Mouse (Mus musculus): ENCODE measurements around the gene Hsp90aa1.
"Not testable (repeated sequence)": the region's sequence is repeated elsewhere in the genome, so short reads cannot be mapped to it uniquely, and the experiment has no call there.

Gene Hsp90aa1

GRCm38 (mm10) chr12:110699171-110699547 lies 3.4 kb downstream of the Hsp90aa1 start:
- DNase-seq (ENCODE audit: low read depth, low spot score) = no peak

- DNase-seq (ENCODE audit: low read depth, low spot score) = no peak
These were observed 3.9 kb downstream of the Hsp90aa1 start for GRCm38 (mm10) chr12:110698523-110699170.

- DNase-seq (ENCODE audit: low read depth, low spot score) = no peak
These were observed 4.4 kb downstream of the Hsp90aa1 start for GRCm38 (mm10) chr12:110698080-110698479.

GRCm38 (mm10) chr12:110697457-110697856 lies 5.1 kb downstream of the Hsp90aa1 start:
- DNase-seq (ENCODE audit: low read depth, low spot score) = no peak

GRCm38 (mm10) chr12:110696975-110697400 lies 5.5 kb downstream of the Hsp90aa1 start:
- no peak for DNase-seq (ENCODE audit: low read depth, low spot score)

- peak; percentile 98 for DNase-seq (ENCODE audit: low read depth, low spot score)
These were observed 6.2 kb downstream of the Hsp90aa1 start for GRCm38 (mm10) chr12:110696173-110696974.

GRCm38 (mm10) chr12:110695676-110696171 lies 6.8 kb downstream of the Hsp90aa1 start:
- DNase-seq (ENCODE audit: low read depth, low spot score) = no peak

- not testable (repeated sequence) for DNase-seq (ENCODE audit: low read depth, low spot score)
These were observed 9.2 kb downstream of the Hsp90aa1 start for GRCm38 (mm10) chr12:110693378-110693777.

- DNase-seq (ENCODE audit: low read depth, low spot score) = no peak
These were observed 12.4 kb downstream of the Hsp90aa1 start for GRCm38 (mm10) chr12:110689919-110690643.

GRCm38 (mm10) chr12:110688921-110689320 lies 13.6 kb downstream of the Hsp90aa1 start:
- DNase-seq (ENCODE audit: low read depth, low spot score) = not testable (repeated sequence)

- DNase-seq (ENCODE audit: low read depth, low spot score) = peak; percentile 38
These were observed 14.4 kb downstream of the Hsp90aa1 start for GRCm38 (mm10) chr12:110687894-110688734.

- no peak for DNase-seq (ENCODE audit: low read depth, low spot score)
These were observed 18.9 kb downstream of the Hsp90aa1 start for GRCm38 (mm10) chr12:110683580-110683979.

- no peak for DNase-seq (ENCODE audit: low read depth, low spot score)
These were observed 19.8 kb downstream of the Hsp90aa1 start, which contains the start of gene 1700001K19Rik for GRCm38 (mm10) chr12:110682561-110683299. Gene 1700001K19Rik (minus strand): TSS chr12:110682619.

GRCm38 (mm10) chr12:110681878-110682277 lies 20.6 kb downstream of the Hsp90aa1 start:
- no peak for DNase-seq (ENCODE audit: low read depth, low spot score)

GRCm38 (mm10) chr12:110681191-110681590 lies 21.3 kb downstream of the Hsp90aa1 start:
- peak; percentile 33 for DNase-seq (ENCODE audit: low read depth, low spot score)

- DNase-seq (ENCODE audit: low read depth, low spot score) = no peak
These were observed 28.3 kb downstream of the Hsp90aa1 start for GRCm38 (mm10) chr12:110674243-110674642.

GRCm38 (mm10) chr12:110667466-110668077 lies 35.0 kb downstream of the Hsp90aa1 start:
- no peak for DNase-seq (ENCODE audit: low read depth, low spot score)

- no peak for DNase-seq (ENCODE audit: low read depth, low spot score)
These were observed 40.8 kb downstream of the Hsp90aa1 start for GRCm38 (mm10) chr12:110661746-110662145.

GRCm38 (mm10) chr12:110651464-110651863 lies 51.1 kb downstream of the Hsp90aa1 start:
- no peak for DNase-seq (ENCODE audit: low read depth, low spot score)

GRCm38 (mm10) chr12:110650241-110650641 lies 52.3 kb downstream of the Hsp90aa1 start:
- no peak for DNase-seq (ENCODE audit: low read depth, low spot score)

Data from skeletal muscle tissue, adult 2 months (tissue).